9 mouse cellular contexts compared by ENCODE assay signal in genomic region chr5:133487806-133488290, GRCm38 (mm10).
DNase-seq lines count a peak whose midpoint lies in the region; ATAC-seq lines count a peak whose summit lies in the region.
"Had no signal": no experiment of that assay in that cellular context is flagged by ENCODE, and none has a peak within 500 bp of the region (broad histone marks: within the 10 kb centered on the region; RNA-seq: fewer than 3 reads in every experiment).

No protein-coding gene starts in this region.

- peaks cover 9% of the 10 kb centered on the region for H3K4me1 ChIP-seq in forebrain, embryonic 14.5 days (ENCODE audit: control insufficient read depth, insufficient read depth, low read length)
- H3K4me1 ChIP-seq in forebrain, embryonic 11.5 days (replicated peaks; ENCODE audit: control insufficient read depth, insufficient read depth, low read length) = no peaks in the 10 kb centered on the region

- H3K27ac ChIP-seq in forebrain, embryonic 14.5 days (ENCODE audit: low read depth, low read length) = no peak overlapping the region
- H3K27ac ChIP-seq in forebrain, embryonic 11.5 days (ENCODE audit: low read depth, low read length) = no peak overlapping the region
- H3K27ac ChIP-seq: limb, embryonic 12.5 days had no signal

- 35% methylated on average over 5 of the region's 5 CpGs for WGBS in forebrain, embryonic 14.5 days
- WGBS in forebrain, embryonic 11.5 days = 75% methylated on average over 5 of the region's 5 CpGs

- peak; percentile 64 for DNase-seq in forebrain, embryonic 14.5 days (ENCODE audit: low spot score)
- no peak for DNase-seq in forebrain, embryonic 11.5 days (ENCODE audit: low spot score)
- DNase-seq in cerebellum, adult 11 months = peak; percentile 82
- peak; percentile 78 for DNase-seq in gastrocnemius, postnatal 25 days
- DNase-seq in kidney, postnatal 14 days = peak; percentile 16
- DNase-seq in lung, adult 18-20 months = peak; percentile 1 to 4
- peak; percentile 85 for DNase-seq in telencephalon, adult 2 months (ENCODE audit: low read depth, low spot score)
- no peak for DNase-seq in spleen, postnatal 4 days (ENCODE audit: low spot score in 2 of 2)

- no peak overlapping the region for H3K4me3 ChIP-seq in forebrain, embryonic 14.5 days (ENCODE audit: low read depth, low read length)
- no peak overlapping the region for H3K4me3 ChIP-seq in forebrain, embryonic 11.5 days (ENCODE audit: low read depth, low read length)
- H3K4me3 ChIP-seq: limb, embryonic 12.5 days had no signal

- H3K9ac ChIP-seq in forebrain, embryonic 14.5 days (ENCODE audit: low read length) = no peak overlapping the region
- no peak overlapping the region for H3K9ac ChIP-seq in forebrain, embryonic 11.5 days (ENCODE audit: low read length)
- H3K9ac ChIP-seq: limb, embryonic 12.5 days had no signal

- H3K4me2 ChIP-seq in forebrain, embryonic 14.5 days (ENCODE audit: low read length) = no peak overlapping the region
- H3K4me2 ChIP-seq in forebrain, embryonic 11.5 days (ENCODE audit: low read depth, low read length, severe bottlenecking) = no peak overlapping the region
- H3K4me2 ChIP-seq: limb, embryonic 12.5 days had no signal

- no peak for ATAC-seq in forebrain, embryonic 14.5 days
- ATAC-seq in forebrain, embryonic 11.5 days (replicated peaks; ENCODE audit: low FRiP score) = no peak

- H3K36me3 ChIP-seq in forebrain, embryonic 14.5 days (ENCODE audit: control insufficient read depth, insufficient read depth, low read length) = no peaks in the 10 kb centered on the region
- H3K36me3 ChIP-seq in forebrain, embryonic 11.5 days (ENCODE audit: control insufficient read depth, insufficient read depth, low read length) = no peaks in the 10 kb centered on the region
- H3K36me3 ChIP-seq: limb, embryonic 12.5 days had no signal

- no peaks in the 10 kb centered on the region for H3K27me3 ChIP-seq in forebrain, embryonic 14.5 days (replicated peaks; ENCODE audit: control insufficient read depth, insufficient read depth, low read length)
- no peaks in the 10 kb centered on the region for H3K27me3 ChIP-seq in forebrain, embryonic 11.5 days (ENCODE audit: control insufficient read depth, insufficient read depth, low read length)
- H3K27me3 ChIP-seq: limb, embryonic 12.5 days had no signal

- no peaks in the 10 kb centered on the region for H3K9me3 ChIP-seq in forebrain, embryonic 14.5 days (replicated peaks; ENCODE audit: control insufficient read depth, low read length)
- no peaks in the 10 kb centered on the region; the same call in 1 of the 2 replicates for H3K9me3 ChIP-seq in forebrain, embryonic 11.5 days (ENCODE audit: control insufficient read depth, low read length)
- H3K9me3 ChIP-seq: limb, embryonic 12.5 days had no signal

Comparison
In these comparisons a context has a peak if more than half of its experiments do, and no peak if none do; other contexts are left out.
1. DNase-seq: peak in forebrain, embryonic 14.5 days (single experiment), cerebellum, adult 11 months (single experiment), gastrocnemius, postnatal 25 days (single experiment), kidney, postnatal 14 days (single experiment), lung, adult 18-20 months (2 of 2) and telencephalon, adult 2 months (single experiment); none in forebrain, embryonic 11.5 days (single experiment) and spleen, postnatal 4 days (0 of 2).